Mouse (Mus musculus) lung, postnatal 10 days (tissue): ENCODE results near the gene Sgsm2.

ENCODE experiments used
- DNase-seq: peaks from one replicate; pipeline ENCODE4 v3.0.0; 2021

Gene Sgsm2

DNA sequence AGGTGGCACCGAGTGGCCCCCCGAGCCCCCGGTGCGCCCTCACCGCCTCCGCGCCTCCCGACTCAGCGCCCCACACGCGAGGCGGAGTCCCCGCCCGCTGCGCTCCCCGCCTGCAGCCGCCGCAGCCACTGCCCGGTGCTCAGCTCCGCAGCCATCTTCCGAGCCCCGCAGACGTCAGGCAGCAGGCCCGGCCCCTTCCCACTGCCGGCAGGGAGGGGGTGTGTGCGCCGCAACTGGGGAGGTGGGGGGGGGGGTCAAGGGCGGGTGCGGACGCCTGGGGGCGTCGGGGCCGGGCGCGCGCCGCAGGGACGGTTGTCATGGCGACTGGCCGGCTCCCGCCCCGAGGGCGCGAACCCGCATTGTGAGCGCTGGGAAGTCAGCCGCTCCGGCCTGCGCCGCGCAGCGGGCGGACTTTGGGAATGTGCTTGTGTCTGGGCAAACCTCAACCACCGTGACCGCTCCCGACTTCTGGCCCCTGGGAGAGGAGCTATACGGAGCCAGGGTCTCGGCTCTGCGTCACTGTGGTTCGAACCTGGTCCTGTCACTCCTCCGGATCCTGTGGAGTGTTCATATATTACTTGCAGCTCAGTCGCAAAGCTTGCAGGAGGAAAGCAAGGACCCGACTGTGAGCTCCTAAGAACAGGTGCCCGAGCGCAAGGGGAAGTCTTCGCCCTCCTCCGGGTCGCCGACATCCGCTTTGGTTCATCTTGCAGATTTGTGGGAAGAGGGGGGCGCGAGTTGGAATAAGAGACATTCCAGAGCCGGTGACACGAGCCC is at the start of gene Sgsm2:
Gene Sgsm2 (minus strand): TSS at position 160 of the 777 bp plus-strand sequence.
- DNase-seq = peak; percentile 66

DNA sequence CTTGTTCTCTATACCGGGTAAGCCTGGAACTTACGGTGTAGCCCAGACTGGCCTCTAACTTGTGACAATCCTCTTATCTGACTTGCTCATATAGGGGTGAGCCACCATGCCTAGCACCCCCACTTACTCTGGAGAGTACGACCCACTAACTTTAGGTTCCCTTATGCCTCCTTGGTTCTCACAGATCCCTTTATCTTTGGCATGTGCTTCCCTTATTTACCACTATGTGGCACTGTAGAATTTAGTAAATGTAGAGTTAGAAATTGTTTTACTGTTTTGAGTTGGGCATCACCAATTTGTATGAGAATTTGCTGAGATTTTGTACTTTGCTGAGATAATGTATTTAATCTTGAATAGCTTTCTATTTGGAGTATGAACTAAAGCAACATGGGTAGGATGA is 49.5 kb upstream of the Sgsm2 start:
- DNase-seq = peak; percentile 63

DNA sequence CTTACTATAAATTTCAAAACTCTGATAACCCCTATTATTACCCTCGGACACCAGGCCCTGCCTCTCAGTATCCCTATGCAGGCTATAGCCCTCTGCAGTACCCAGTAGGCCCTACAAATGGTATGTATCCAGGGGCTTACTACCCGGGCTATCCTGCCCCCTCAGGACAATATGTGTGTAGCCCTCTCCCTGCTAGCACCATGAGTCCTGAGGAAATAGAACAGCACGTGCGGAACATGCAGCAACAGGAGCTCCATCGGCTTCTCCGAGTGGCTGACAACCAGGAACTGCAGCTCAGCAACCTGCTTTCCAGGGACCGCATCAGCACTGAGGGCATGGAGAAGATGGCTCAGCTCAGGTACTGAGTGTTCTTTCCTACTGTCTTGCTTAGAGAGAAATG is 33.5 kb upstream of the Sgsm2 start:
- no peak for DNase-seq

DNA sequence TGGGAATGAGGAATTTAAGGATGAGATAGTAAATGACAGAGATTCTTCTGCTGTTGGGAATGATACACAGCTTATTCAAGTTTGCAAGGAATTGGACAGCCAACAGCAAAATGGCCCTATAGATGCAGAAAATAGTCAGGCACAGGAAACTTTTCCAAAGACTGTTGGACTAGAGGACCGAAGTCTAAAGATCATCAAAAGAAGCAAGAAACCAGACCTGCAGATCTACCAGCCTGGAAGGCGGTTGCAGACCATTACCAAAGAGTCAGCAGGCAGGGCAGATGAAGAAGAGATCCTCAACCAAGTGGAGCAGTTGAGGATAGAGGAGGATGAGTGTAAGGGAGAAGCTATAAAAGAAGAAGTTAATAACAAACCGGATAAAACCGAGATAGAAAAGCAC is 32.3 kb upstream of the Sgsm2 start:
- no peak for DNase-seq

DNA sequence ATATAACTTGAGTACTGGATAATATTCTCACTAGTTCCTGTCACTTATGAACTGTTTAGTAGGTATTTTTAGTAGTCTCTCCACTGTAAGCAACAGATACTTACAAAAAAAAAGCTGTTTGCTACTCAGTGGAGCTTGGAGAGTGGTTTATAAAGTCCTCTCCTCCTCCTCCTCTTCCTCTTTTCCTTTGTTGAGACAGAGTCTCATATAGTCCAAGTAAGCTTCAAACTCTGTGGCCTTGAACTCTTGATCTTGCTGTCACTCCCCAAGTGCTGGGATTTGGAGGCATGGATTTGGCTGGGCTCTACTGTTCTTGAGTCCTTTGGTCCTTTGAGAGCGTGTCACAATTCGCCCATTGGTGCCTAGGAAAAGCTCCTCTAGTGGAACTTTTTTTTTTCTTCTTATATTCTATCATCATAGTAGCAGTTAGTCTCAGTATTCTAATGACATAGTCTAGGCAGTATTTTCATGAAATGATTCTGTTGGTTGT is 30.4 kb upstream of the Sgsm2 start:
- no peak for DNase-seq

DNA sequence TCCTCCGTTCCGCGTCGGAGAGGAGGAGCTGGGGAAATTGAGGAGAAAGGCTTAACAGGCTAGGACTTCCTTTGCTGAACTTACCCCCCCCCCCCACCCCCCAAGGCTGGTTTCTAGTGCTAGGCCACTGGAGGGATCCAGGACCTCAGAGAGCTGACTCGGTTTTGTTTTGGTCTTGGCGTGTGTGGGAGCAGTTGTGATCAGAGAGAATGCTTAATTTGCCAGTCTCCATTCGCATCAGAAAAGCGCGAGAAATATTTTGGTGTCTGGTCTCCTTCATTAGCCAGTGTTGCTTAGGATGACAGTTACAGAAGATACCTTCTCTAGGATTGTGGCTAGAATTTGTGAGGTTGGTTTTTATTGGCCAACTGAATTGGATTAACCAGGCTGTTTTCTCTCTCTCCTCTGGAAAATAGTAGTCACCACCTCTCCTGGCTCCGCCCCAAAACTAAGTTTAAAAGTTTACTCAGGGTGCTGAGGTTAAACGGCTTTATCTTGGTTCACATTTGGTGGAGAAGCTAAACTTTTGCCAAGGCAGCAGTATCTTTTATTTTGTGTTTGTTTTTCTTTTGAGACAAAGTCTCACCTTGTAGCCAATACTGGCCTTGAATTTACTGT is 29.6 kb upstream of the Sgsm2 start:
- DNase-seq = peak; percentile 50

DNA sequence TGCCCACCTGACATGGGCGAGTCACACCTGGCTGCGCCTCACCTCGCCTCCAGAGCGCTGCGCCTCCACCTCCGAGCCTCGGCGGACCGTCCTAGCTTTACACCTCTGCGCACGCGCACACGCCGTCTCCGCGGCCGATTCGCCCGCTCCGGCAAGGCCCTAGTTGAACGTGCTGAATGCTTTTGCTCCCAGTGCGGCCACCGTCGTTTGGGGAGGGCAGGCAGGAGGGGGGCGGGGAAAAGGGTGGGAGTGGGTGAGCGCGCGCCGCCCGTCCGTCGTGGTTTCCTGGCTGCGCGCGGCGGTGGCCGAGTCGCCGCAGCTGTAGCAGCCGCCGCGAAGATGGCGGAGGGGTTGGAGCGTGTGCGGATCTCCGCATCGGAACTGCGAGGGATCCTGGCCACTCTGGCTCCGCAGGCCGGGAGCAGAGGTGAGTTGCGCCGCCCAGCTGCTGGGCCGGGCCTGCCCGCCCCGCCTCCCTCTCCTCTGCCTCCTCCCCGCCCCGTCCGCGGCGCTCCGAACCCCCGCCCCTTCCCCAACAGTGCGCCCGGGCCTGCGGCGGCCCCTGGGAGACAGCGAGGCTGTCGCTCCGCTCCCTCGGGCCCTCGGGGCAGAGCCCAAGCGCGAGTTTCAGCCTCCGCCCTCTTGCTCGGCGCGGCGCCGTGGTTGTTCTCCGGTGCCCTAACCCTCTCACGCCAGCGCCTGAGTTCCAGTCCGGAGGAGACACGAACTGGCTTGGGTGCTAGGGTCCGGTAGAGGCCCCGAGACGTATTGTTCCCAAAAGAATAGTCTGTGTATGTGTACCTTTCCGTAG is 28.9 kb upstream of the Sgsm2 start, which contains the start of the genes Smg6 and Srr:
Gene Smg6 (plus strand): TSS at position 247 of the 811 bp plus-strand sequence.
Gene Srr (minus strand): TSS at position 372 of the 811 bp plus-strand sequence.
- DNase-seq = peak; percentile 96

DNA sequence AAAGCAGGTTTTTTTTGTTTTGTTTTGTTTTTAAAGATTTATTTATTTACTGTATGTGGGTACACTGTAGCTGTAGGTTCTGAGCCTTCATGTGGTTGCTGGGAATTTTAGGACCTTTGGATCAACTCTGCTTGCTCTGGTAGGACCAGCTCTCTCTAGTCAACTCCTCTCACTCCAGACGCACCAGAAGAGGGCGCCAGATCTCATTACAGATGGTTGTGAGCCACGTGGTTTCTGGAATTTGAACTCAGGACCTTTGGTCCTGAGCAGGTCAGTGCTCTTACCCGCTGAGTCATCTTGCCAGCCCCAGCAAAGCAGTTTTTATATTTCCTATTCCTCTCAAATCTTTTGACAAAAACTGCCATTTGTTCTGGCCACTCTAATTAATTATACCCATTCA is 27.3 kb upstream of the Sgsm2 start:
- peak; percentile 54 for DNase-seq

DNA sequence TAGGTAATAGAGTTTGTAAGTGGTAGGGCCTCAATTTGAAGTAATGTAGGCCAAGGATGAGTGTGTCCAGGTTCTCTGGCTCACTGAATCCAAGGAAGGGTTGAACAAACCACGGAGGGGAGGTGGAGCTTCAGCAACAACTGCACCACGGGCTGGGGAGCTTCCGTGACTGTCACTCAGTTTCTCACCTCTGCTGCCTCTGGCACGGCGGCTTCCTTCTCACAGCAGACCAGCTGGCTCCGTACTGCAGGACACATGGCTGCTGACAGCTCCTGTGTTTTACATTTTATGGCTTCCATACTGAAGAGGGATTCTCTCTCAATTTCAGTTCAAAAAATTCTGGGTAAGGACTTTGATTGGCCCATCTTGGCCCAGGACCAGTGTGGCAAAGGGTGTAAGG is 22.4 kb upstream of the Sgsm2 start:
- DNase-seq = no peak

DNA sequence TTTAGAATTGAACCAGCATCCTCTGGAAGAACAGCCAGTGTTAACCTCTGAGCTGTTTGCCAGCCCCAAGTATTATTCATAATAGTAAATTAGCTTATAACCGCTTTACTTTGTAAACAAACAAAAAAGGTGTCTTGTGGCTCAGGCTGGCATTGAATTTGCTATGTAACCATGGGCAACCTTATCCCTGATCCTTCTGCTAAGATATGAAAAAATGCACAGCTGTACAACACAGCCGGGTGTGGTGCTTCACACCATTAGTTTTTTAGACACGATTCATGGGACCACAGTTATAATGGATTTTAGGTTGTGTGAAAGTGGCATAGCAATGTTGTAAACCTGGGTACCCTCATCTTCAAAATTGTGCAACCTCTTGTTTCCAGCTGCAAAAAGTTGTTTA is 15.6 kb upstream of the Sgsm2 start:
- no peak for DNase-seq

DNA sequence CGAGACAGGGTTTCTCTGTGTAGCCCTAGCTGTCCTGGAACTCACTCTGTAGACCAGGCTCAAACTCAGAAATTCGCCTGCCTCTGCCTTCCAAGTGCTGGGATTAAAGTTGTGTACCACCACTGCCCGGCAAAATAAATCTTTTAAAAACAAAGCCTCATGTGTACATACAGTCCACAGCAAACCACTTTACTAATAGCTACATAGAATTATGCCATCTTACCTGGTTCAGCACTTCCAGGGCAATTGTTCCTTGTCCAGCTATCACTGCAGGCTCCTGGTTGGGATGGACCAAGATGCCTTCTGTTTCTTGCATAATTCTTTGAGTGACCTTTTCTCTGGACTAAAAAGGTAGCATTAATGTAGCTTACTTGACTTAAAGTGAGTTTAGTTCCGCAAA is 13.1 kb upstream of the Sgsm2 start:
- DNase-seq = no peak

DNA sequence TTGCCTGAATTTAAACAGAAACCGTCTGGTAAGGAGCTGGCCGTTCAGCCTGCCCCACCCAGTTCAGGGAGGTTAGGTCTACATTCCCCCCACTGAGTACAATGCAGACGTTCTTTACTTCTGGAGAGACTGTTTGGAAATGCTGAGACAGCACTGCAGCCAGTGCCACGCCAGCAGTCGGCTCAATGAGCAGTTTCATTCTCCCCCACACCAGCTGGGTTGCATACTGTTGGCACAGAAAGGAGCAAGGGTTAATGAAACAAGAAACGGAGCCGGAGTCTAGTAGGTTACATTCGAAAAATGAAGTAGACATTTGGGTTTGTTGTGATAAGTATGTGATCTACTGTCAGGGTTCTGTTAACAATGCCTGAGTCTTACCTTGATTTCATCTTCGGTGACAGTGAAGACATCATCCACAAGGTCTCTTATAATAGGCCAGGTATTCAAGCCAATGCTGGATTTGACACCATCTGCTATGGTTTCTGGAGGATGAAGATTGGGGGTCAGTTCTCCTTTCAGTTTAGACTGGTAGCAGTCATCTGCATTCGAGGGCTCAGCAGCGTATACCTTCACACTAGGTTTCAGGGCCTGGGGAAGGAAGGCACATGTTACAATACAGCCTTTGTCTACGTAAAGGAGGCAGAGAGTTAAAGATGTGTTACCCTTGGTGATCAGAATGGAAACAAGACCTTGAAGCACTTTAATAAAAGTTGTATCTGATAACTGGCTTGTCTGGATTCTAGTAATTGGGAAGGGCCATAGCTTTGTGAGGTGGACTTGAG is 11.9 kb upstream of the Sgsm2 start:
- no peak for DNase-seq

DNA sequence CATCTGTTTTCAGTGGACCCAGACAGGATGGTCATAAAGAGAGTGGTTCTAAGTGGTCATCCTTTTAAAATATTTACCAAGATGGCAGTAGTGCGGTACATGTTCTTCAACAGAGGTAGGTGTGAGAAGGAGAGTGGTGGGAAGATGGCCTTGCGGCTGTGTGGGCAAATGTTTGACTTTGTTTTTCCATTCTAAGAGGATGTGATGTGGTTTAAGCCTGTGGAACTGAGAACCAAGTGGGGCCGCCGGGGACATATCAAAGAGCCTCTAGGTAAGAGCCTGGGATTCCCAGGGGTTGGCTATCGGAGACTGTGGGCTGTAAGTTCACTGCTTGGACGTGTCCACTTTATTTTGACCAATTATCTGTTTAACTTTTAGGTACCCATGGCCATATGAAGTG is 11.0 kb upstream of the Sgsm2 start:
- DNase-seq = no peak

DNA sequence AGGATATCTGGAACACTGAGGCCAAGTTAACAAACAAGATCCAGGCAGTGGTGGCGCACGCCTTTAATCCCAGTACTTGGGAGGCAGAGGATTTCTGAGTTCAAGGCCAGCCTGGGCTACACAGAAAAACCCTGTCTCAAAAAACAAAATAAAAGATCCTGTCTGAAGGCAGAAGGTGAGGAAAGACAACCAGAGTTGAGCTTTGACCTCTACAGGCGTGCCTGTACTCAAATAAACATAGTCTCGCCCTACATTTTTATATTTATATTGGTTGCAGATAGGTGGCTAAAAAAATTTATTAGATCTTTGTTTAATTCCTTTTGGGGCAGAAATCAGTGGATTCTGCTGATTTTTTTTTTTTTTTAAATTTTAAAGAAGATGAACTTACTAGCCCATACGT is 5.6 kb upstream of the Sgsm2 start:
- DNase-seq = no peak

DNA sequence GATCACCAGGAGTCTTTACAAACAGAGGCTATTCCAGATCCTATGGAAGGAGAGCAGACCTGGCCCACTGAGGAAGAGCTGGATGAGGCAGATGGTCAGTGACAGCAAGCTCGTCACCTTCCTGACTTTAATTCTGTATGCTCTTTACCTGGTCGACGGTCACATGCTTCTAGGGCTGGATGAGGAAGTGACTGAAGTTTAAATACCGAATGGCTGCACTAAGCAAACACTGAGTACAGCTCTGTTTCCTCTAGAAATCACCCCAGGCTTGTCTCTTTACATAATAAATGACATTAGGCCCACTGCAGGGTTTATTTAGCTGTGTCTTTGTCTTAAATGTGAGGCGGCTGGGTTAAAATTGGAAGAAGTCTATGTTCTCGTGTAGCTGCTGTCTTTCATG is 4.7 kb upstream of the Sgsm2 start:
- DNase-seq = no peak

DNA sequence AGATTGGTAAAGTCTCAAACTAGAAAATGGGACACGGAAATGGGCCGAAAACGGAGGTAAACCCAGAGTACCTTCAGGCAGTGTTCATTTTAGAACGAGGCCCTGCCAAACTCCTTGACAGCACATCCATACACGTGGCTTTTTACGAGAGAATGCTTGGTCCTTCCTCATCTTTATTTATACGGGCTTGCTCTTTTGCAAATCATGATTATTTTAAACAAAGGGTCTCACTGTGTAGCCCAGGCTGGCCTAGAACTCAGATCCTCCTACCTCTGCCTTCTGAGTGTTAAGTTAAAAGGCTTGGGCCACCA is 1.6 kb upstream of the Sgsm2 start:
- no peak for DNase-seq

DNA sequence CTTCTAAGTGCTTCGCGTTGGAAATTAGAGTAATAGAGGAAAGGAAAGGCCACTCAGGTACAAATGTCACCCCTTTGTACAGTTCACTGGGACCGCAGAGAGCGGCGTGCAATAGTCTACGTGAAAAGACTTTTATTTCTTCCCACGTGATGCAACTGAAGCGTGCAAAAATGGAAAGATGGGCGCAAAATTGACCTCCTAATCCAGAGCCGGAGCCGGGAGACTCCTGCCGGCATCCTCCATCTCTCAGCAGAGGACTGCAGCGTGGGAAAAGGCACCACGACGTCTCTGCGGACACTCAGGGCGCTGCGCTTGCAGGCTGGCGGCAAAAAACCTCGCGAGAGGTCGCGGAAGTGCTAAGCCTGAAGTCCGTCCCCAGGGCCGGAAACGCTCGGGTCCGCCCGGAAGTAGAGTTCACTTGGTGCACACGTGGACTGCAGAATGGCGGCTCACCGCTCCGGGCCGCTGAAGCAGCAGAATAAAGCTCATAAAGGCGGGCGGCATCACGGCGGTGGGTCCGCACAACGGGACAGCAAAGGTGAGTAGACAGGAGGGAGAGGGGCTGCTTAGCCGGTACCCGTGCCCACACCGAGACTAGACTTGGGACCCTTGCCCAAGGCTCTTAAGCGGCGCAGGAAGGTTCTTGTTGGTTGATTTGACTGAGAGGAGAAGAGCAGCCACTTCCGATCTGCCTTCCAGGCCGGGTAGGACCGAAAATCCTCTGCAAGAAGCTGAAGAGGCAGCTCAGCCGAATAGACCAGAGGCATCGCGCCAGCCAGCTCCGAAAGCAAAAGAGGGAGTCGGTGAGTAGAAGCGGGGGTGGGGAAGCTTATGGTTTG is 1.0 kb upstream of the Sgsm2 start, which contains the start of gene Tsr1:
Gene Tsr1 (plus strand): TSS at position 394 of the 839 bp plus-strand sequence.
- peak; percentile 95 for DNase-seq

DNA sequence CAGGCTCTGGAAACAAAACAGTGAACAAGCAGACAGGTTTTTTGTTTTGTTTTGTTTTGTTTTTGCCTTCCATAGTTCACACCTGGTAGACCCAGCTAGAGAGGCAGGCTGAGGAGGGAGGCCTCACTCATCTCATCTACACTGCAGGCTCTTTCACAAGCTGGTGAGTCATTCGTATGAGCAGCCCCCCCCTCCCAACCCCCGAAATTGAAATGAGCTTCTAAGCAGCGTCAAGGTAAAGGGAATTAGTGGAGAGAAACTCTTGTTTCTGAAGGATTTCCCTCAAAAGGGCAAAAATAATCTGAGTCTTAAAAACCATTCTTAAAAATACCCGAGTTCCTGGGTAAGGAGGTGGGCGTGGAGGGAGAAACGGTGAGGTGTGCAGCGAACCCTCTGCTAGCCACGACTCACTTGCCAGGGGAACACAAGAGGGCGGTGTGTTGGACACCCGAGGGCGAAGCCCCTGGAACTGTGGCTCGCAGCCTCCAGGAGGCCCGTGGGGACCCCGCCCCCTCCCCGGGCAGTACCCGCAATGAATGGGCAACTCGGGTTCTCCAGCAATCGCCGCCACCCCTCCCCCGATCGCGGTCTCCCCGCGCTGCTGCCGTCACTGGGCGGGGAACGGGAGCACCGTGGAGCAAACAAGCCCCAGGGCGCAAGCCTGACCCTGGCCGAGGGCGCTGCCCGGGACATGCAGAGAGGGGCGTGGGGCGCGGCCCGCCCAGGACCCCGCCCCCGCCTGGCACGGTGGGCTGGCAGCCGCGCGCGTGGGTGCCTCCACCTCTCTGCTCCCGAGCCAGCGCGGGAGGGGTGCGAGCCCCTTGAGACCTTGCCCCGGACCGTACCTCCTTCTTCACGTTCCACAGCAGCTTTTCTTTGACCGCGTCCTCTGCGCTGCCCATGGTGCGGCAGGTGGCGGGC is 620 bp downstream of the Sgsm2 start:
- peak; percentile 76 for DNase-seq

DNA sequence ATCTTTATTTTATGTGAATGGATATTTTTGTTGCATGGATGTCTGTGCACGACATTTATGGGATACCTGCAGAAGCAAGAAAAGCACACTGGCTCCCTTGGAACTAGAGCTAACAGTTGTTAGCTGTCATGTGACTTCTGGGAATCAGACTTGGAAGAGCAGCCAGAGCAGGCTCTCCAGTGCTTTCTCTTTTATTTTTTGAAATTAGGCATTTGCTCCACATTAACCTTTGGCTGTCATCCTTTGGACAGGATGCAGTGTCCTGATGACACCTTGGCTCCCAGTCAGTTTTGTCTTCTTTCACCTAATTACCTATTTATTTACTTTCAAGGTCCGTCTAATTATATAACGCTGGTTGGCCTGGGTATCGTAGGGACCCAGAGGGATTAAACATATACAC is 2.2 kb downstream of the Sgsm2 start:
- DNase-seq = no peak

DNA sequence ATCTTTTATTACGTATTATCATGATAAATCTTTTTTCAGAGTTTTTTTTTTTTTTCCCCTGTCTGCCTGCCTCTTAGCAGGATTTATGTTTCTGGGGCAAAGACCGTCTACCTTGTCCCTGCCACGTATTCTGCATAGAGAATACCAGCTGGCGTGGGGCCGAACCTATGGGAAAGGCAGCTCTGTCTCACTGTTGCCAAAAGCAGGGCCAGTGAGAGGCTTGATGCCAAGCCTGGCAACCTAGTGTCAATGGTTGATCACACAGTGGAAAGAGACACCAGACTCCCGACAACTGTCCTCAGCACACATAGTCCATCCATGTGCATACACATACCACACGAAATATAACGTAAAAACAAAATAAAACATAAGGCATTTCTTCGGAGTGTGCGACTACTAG is 13.8 kb downstream of the Sgsm2 start:
- DNase-seq = no peak

DNA sequence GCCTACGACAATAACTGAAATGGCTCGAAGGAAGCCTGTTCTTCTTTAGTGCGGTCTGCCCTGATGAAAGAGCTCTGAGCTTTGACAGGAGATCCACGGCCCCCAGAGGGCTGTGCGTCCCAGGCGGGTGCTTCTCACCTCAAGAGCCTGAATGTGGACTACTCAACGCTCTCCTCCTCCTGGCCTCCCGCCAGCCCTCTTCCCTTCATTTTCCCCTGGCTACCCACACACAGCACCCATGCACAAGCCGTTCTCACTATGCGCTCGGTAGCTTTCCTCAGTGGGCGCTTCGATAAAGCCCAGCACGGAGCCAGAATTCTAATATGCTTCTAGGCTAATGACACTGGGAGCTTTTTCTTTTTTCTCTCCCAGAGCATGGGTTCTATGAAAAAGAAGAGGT is 14.9 kb downstream of the Sgsm2 start:
- DNase-seq = no peak
